Mouse (Mus musculus) olfactory bulb, adult 2 months (tissue): ENCODE measurements around the gene Cntnap5a.

Source experiments
- CTCF ChIP-seq: fragments of 200-500 bp; IDR thresholded peaks from 2 replicates; pipeline ENCODE4 v1.5.1; 2012; ENCODE audit warnings: low read depth, mild to moderate bottlenecking, low read length, moderate library complexity; ENCODE audit not compliant: insufficient read depth
- POLR2A ChIP-seq: fragments of 200-500 bp; IDR thresholded peaks from 2 replicates; pipeline ENCODE4 v1.6.1; 2012; ENCODE audit warnings: mild to moderate bottlenecking, low read depth, low read length, moderate library complexity; ENCODE audit not compliant: insufficient read depth

- TF ChIP-seq CTCF (no peak), POLR2A (no peak)
These were observed 627.0 kb downstream of the Cntnap5a start for GRCm38 (mm10) chr1:116311512-116311911.
